ENCODE assay signal across 21 mouse cellular contexts in the genomic region with DNA sequence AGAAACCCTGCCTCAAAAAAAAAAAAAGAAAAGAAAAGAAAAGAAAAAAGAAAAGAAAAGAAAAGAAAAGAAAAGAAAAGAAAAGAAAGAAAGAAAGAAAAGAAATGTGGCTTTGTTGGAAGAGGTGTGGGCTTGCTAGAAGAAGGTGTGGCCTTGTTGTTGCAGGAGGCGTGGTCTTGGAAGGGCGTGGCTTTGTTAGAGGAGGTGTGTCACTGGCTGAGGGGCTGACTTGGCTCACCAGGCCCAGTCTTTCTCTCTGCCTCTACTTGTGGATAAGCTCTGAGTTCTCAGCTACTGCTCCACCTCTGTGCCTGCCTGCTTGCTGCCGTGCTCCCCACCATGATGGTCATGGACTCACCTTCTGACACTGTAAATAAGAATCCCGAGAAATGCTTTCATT. TPM values are rescaled to one million over a fixed set of nuclear protein-coding genes. Genes with fewer than 3 reads are reported as not detected.
A peak's percentile ranks its signal among the peaks of the same experiment; 100 is the strongest.
DNase-seq lines count a peak whose midpoint lies in the region; ATAC-seq and TF ChIP-seq lines count a peak whose summit lies in the region.
"Had no signal": no experiment of that assay in that cellular context is flagged by ENCODE, and none has a peak within 500 bp of the region (broad histone marks: within the 10 kb centered on the region; RNA-seq: fewer than 3 reads in every experiment).

No protein-coding gene starts in this region.

- H3K4me2 ChIP-seq in lung, embryonic 14.5 days: no peak overlapping the region
- no peak overlapping the region for H3K4me2 ChIP-seq in liver, embryonic 14.5 days (ENCODE audit: low read depth)
- no peak overlapping the region for H3K4me2 ChIP-seq in forebrain, postnatal 0 days (ENCODE audit: low read depth)
- H3K4me2 ChIP-seq: liver, embryonic 15.5 days; midbrain, embryonic 13.5 days; neural tube, embryonic 15.5 days had no signal

- DNase-seq in lung, embryonic 14.5 days: peak; percentile 7
- DNase-seq in lung, postnatal 14 days: no peak
- DNase-seq in A20 (ENCODE audit: low read depth, low spot score) (peak; percentile 47), ZHBTc4 (ENCODE audit: low read depth, low spot score) (peak; percentile 72)
- peak; percentile 23 to 34 (median 28) for DNase-seq in liver, embryonic 14.5 days (ENCODE audit: low read depth in 3 of 3, low spot score in 3 of 3)
- no peak for DNase-seq in adrenal gland, adult 18-20 months (ENCODE audit: low spot score in 2 of 2)
- DNase-seq in frontal cortex, postnatal 36 days (ENCODE audit: low spot score in 2 of 2): no peak
- no peak for DNase-seq in forebrain, postnatal 0 days
- DNase-seq: cerebellum, adult 11-12 months; cerebellum, postnatal 25 days; gastrocnemius, postnatal 14 days; left cerebral cortex, postnatal 4 days had no signal

- H3K4me3 ChIP-seq in lung, embryonic 14.5 days (ENCODE audit: low read depth, low read length): no peak overlapping the region
- no peak overlapping the region for H3K4me3 ChIP-seq in liver, embryonic 14.5 days (ENCODE audit: insufficient read depth in 1 of 2, low read depth in 2 of 2, low read length in 2 of 2)
- H3K4me3 ChIP-seq in forebrain, postnatal 0 days (ENCODE audit: low read depth, low read length): no peak overlapping the region
- H3K4me3 ChIP-seq: embryonic facial prominence, embryonic 10.5 days; liver, embryonic 15.5 days; midbrain, embryonic 13.5 days; myocyte; neural tube, embryonic 15.5 days had no signal

- H3K4me1 ChIP-seq in lung, embryonic 14.5 days (ENCODE audit: insufficient read depth): no peaks in the 10 kb centered on the region
- no peaks in the 10 kb centered on the region; a peak in 1 of 4 replicates for H3K4me1 ChIP-seq in liver, embryonic 14.5 days (replicated peaks; ENCODE audit: control insufficient read depth in 2 of 2, insufficient read depth in 2 of 2, low read length in 1 of 2)
- H3K4me1 ChIP-seq in forebrain, postnatal 0 days (ENCODE audit: insufficient read depth): no peaks in the 10 kb centered on the region
- H3K4me1 ChIP-seq: liver, embryonic 15.5 days; midbrain, embryonic 13.5 days had no signal

- TF ChIP-seq EP300 in liver, embryonic 14.5 days (IDR thresholded peaks at IDR 0.05; ENCODE audit: low read depth): no peak

- no peak for ATAC-seq in lung, embryonic 14.5 days (ENCODE audit: insufficient read depth)
- no peak for ATAC-seq in liver, embryonic 14.5 days (ENCODE audit: insufficient read depth)
- ATAC-seq in forebrain, postnatal 0 days: no peak
- ATAC-seq: CD4-positive, CD25-positive, alpha-beta regulatory T cell, adult 4 months; forebrain, embryonic 16.5 days; intestine, embryonic 16.5 days; midbrain, embryonic 13.5 days had no signal

- no peaks in the 10 kb centered on the region for H3K27me3 ChIP-seq in lung, embryonic 14.5 days (ENCODE audit: insufficient read depth, low read length)
- no peaks in the 10 kb centered on the region for H3K27me3 ChIP-seq in liver, embryonic 14.5 days (ENCODE audit: control insufficient read depth, insufficient read depth, low read length)
- no peaks in the 10 kb centered on the region for H3K27me3 ChIP-seq in forebrain, postnatal 0 days (ENCODE audit: insufficient read depth, low read length)
- H3K27me3 ChIP-seq: liver, embryonic 15.5 days; midbrain, embryonic 13.5 days; neural tube, embryonic 15.5 days had no signal

- H3K36me3 ChIP-seq in lung, embryonic 14.5 days (ENCODE audit: insufficient read depth): no peaks in the 10 kb centered on the region
- H3K36me3 ChIP-seq in liver, embryonic 14.5 days (replicated peaks; ENCODE audit: control insufficient read depth, insufficient read depth, low read depth): no peaks in the 10 kb centered on the region
- H3K36me3 ChIP-seq in forebrain, postnatal 0 days (ENCODE audit: insufficient read depth): no peaks in the 10 kb centered on the region
- H3K36me3 ChIP-seq: embryonic facial prominence, embryonic 10.5 days; liver, embryonic 15.5 days; midbrain, embryonic 13.5 days; neural tube, embryonic 15.5 days had no signal

- 72% methylated on average over 4 of the region's 4 CpGs for WGBS in lung, embryonic 14.5 days
- WGBS in liver, embryonic 14.5 days (ENCODE audit: insufficient replicate concordance): 43% methylated on average over 4 of the region's 4 CpGs
- WGBS in forebrain, postnatal 0 days: 79% methylated on average over 4 of the region's 4 CpGs

- no peak for TF ChIP-seq CTCF in lung, embryonic 14.5 days (IDR thresholded peaks at IDR 0.05; ENCODE audit: low read depth)
- TF ChIP-seq CTCF in liver, embryonic 14.5 days (IDR thresholded peaks at IDR 0.05; ENCODE audit: low read depth): no peak
- no peak for TF ChIP-seq CTCF in forebrain, postnatal 0 days (IDR thresholded peaks at IDR 0.05; ENCODE audit: low read depth)

- H3K27ac ChIP-seq in lung, embryonic 14.5 days (ENCODE audit: low read depth): no peak overlapping the region
- H3K27ac ChIP-seq in liver, embryonic 14.5 days: no peak overlapping the region
- H3K27ac ChIP-seq in forebrain, postnatal 0 days (ENCODE audit: low read depth, low read length): no peak overlapping the region
- H3K27ac ChIP-seq: embryonic facial prominence, embryonic 10.5 days; liver, embryonic 15.5 days; macrophage; midbrain, embryonic 13.5 days; neural tube, embryonic 15.5 days had no signal

- no peak overlapping the region for H3K9ac ChIP-seq in lung, embryonic 14.5 days
- H3K9ac ChIP-seq in liver, embryonic 14.5 days (replicated peaks): no peak overlapping the region
- H3K9ac ChIP-seq in forebrain, postnatal 0 days: no peak overlapping the region
- H3K9ac ChIP-seq: liver, embryonic 15.5 days; midbrain, embryonic 13.5 days; neural tube, embryonic 15.5 days had no signal

- no peaks in the 10 kb centered on the region for H3K9me3 ChIP-seq in lung, embryonic 14.5 days (ENCODE audit: low read depth, low read length)
- H3K9me3 ChIP-seq in liver, embryonic 14.5 days (ENCODE audit: control insufficient read depth, low read length): no peaks in the 10 kb centered on the region
- no peaks in the 10 kb centered on the region for H3K9me3 ChIP-seq in forebrain, postnatal 0 days (ENCODE audit: low read length)
- H3K9me3 ChIP-seq: embryonic facial prominence, embryonic 10.5 days; liver, embryonic 15.5 days; midbrain, embryonic 13.5 days; neural tube, embryonic 15.5 days had no signal

RNA-seq across cellular contexts. Expression of a gene that starts 17.2 kb away (rescaled TPM):
- polyA plus RNA-seq in lung, embryonic 14.5 days (2014; fragmentation: Nextera tagmentation; extraction: Ambion mirVana): 8.1 and 8.5 TPM in 2 replicates
- polyA plus RNA-seq in liver, embryonic 14.5 days (2012; rRNA removed): 0.09 and 0.12 TPM in 2 replicates
- polyA plus RNA-seq in liver, embryonic 14.5 days (2014; fragmentation: Nextera tagmentation; extraction: Ambion mirVana): 0.15 TPM in 1 of 2 replicates, not detected in the other
- 1 to 10 TPM; 2.1 to 3.5 TPM for total RNA-seq in adrenal gland, adult 18-20 months (2021)
- total RNA-seq in forebrain, postnatal 0 days (2014; rRNA removed): 20.5 and 22.7 TPM in 2 replicates
- 10.4 and 13.6 TPM in 2 replicates for polyA plus RNA-seq in forebrain, postnatal 0 days (2015; fragmentation: Nextera tagmentation; extraction: Ambion mirVana)
- polyA plus RNA-seq: macrophage, myocyte had no signal

Comparison
In these comparisons a context has a peak if more than half of its experiments do, and no peak if none do; other contexts are left out.
1. DNase-seq: peak in lung, embryonic 14.5 days (single experiment), A20 (single experiment), ZHBTc4 (single experiment) and liver, embryonic 14.5 days (3 of 3); none in lung, postnatal 14 days (single experiment), adrenal gland, adult 18-20 months (0 of 2), frontal cortex, postnatal 36 days (0 of 2) and forebrain, postnatal 0 days (single experiment).